Mouse (Mus musculus): ENCODE data around the gene Iqcc.

DNA sequence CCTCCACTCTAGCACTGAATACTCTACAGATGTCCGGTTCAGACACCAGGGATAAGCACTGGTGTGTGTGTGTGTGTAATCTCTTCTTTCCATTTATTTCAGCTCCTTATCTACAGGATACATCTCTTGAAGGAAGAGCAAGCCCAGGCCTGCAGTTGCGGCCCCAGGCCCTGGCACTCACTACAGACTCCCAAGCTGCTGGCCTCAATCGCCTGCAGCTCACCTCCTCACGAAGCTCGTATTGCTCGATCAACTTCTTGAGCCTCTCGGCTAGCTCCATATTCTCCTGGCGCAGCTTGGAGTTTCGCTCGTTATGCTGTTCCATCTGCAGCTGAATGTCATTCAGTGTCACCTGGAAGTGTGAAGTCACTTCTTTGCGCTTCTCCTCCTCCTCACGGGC, 13.0 kb upstream of the Iqcc start:
- TF ChIP-seq CTCF (IDR thresholded peaks at IDR 0.05; ENCODE audit: extremely low read depth, insufficient read length, insufficient replicate concordance, low read depth, low read length) (no peak), POLR2A (IDR thresholded peaks at IDR 0.05; ENCODE audit: low read depth, low read length) (no peak)
